Mouse (Mus musculus) megakaryocyte, adult 5-6 weeks (primary cell): ENCODE measurements around the gene Mex3a. TPM values are rescaled to one million over a fixed set of nuclear protein-coding genes. Genes with fewer than 3 reads are reported as not detected.

Source experiments
- ATAC-seq: 2 replicates; pipeline ENCODE4 v1.8.0; 2016; ENCODE audit warnings: mild to moderate bottlenecking, inconsistent platforms; ENCODE audit not compliant: poor library complexity, severe bottlenecking
- total RNA-seq, 2 experiments: library from RNA; stranded (forward) in 1 of 2; stranded (reverse) in 1 of 2; fragments of 153-499, 151-499 nt in 1 of 2; fragments of 221-1000, 200-1000 nt in 1 of 2; gene quantifications; 2 replicates each; pipeline versions ENCODE4 v1.2.3 to v1.2.4; 2015 to 2017

Gene Mex3a
- total RNA-seq, 2 experiments from 2014 or later = 0.04 to 0.18 TPM

DNA sequence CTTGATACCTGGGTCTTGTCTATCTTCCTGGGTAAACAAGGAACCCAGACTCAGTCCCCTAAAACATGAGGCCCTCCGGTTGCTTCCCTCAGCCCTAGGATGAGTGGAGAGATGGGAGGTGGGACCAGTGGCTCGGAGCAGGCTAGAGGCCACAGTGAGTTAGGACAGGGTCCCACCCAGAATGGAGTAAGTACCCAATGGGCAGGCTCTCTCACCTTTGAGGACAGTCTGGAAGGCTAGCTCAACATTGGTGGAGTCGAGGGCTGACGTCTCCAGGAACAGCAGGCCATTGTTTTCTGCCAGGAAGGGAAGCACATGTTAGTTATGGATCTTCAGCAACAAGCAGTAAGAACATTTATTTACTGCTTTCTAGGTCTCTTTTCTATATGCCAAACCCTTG, 10.3 kb downstream of the Mex3a start:
- no peak for ATAC-seq

DNA sequence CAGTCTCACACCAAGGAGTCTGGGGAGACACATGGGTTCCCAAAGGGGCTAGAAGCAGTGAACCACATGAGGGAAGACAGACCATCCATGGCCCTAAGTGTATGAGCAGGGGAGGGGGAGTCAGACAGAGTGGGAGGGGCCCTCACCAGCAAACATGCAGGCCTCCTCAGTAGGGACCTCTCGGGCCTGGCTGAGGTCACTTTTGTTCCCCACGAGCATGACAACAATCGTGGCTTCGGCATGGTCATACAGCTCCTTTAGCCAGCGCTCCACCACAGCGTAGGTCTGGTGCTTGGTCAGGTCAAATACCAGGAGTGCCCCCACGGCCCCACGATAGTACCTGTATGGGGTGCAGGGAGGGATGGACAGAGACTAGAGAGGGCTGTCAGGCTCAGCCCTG, 11.0 kb downstream of the Mex3a start:
- no peak for ATAC-seq

- no peak for ATAC-seq
These were observed 11.6 kb downstream of the Mex3a start for GRCm38 (mm10) chr3:88543651-88544410.

- ATAC-seq = no peak
These were observed 12.3 kb downstream of the Mex3a start for GRCm38 (mm10) chr3:88544514-88544913.

GRCm38 (mm10) chr3:88544955-88545591, 12.9 kb downstream of the Mex3a start:
- ATAC-seq = peak; percentile 74

- no peak for ATAC-seq
These were observed 14.7 kb downstream of the Mex3a start for GRCm38 (mm10) chr3:88546674-88547418.

DNA sequence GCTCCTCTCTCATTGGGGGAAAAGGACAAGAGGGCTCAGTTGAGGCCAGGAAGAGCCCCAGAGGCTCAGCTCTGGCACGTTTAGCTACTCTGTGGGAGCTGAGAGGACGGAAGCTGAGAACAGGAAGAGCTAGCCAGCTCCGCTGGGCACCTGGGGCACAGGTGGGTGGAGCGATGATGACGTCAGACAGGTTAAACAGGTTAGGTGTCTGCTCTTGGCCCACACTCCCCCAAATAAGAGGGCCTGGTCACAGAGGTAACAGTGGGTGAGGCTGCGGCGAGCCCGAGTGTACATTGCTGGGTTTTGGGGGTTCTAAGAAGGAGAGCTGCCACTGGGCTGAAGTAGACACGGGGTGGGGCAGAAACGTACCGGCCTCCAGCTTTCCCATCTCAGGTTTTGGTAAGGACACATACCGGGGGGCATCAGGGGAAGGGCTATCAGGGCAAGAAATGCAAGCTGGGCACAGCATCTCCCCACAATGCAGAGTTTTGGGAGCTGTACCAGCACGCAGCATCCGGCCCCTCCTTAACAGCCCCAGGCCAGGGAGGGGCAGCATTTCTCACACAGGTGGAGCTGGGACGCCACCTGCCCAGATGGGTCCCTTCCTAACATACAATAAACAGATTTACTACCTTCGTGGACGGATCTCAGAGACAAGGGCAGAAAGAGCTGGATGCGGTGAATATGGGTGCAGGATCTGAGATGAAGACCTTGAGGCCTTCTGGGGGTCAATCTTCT, 16.2 kb downstream of the Mex3a start, which contains the start of gene Rab25:
TSS of gene Rab25 (minus strand) at position 121 of the 738 bp plus-strand sequence.
- no peak for ATAC-seq

DNA sequence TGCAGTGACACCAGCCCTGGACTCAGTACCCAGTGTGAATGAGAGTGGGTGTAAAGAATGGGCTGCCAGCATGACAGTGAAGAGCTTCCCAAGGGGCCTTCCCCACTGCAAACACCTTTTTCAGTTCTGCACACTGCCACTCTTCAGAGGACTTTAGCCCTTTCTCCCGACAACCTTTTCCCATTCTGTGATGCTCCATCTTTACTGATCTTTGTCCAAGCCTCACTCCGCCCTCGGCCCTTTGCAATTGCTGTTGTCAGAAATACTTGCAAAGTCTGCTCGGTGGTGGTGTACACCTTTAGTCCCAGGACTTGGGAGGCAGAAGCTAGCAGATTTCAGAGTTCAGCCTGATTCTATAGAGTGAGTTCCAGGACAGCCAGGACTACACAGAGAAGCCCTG, 19.4 kb downstream of the Mex3a start:
- no peak for ATAC-seq

DNA sequence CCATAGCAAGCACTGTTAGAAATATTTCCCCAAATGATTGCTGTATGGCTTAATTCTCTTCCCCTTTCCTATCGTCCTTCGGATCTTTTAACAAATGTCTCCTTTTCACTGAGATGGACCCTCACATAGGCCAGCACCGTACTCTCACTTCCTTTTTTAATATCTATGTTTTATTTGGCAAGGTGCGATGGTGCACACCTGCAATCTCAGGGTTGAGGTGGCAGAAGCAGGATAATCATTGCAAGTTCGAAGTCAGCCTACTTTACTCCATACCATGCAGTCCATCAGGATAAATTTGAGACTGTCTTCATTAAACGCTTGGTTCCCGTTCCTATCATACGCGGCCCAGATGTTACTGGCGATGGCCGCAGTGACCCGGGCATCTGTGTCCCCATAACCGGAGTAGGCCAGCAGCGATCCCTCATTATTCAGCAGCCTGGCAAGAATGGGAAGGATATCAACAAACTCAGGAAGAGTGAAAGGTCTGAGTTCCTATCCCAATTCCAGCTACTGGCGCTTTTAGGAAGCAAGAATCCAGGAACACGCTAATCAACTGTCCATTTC, 20.0 kb downstream of the Mex3a start:
- no peak for ATAC-seq

DNA sequence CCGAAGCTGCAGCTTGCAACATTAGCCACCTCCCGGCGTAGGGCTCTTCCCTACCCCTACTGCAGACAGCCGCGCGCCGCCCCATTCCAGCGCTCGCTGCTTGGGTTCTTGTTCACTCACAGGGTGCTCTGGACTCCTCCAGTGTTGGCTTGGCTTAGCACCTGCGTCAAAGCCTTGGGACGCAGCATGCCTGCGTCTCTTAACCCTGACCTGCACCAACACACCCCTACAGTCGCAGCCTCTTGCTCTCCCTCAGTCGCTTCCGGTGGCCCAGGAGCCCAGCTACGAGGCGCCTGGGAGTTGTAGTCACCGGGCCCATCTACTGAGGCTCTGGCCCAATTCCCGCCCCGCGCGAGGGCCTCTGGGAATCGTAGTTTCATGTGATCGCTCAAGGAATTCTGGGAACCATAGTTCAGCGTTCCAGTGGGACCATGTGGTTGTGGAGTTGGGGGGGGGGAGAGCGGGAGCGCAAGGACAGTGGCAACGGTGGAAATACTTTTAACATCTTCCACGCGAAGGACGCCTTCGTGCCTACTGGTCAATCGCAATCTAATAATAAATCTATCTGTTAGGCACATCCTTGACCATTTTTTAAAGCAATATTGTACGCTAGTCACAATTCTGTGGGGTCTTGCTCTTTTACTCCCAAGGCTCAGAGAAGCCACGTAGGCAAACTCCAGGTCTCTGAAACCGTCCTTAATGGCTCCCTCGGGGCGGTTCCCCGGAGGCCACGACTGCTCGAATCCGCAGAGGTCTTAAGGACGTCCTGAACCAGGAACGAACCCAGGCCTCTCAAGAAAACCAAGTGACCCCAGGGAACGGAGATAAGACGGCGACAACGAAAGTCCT, 20.7 kb downstream of the Mex3a start, which contains the start of gene Lamtor2:
TSS of gene Lamtor2 (minus strand) at position 399 of the 849 bp plus-strand sequence.
- ATAC-seq = peak; percentile 90

- peak; percentile 80 for ATAC-seq
These were observed 21.3 kb downstream of the Mex3a start, which contains the start of gene Ubqln4 for GRCm38 (mm10) chr3:88553525-88553879. Gene Ubqln4 (plus strand): TSS chr3:88553758.

GRCm38 (mm10) chr3:88553880-88554586, 21.8 kb downstream of the Mex3a start:
- ATAC-seq = peak; percentile 10; the same call in 1 of the 2 replicates

DNA sequence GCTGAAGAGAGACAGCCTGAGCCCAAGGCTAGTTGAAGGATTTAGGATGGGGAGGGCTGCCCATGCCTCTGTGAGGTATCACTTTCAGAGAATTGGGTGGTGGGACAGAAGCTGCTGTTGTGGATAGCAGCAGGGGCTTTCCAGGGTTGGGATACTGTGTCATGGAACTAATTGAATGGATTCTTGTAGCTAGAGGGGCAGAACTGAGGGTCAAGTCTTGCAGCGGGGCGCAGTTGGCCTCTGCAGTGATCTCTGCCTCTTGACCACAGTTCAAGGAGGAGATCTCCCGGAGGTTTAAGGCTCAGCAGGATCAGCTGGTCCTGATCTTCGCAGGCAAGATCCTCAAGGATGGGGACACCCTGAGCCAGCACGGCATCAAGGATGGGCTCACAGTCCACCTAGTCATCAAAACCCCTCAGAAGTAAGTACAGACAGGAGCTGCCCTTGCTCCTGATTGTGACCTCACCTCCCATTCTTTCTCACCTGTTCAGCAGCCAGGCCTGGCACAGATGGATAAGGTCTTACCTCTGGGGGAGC, 22.9 kb downstream of the Mex3a start:
- ATAC-seq = no peak

- no peak for ATAC-seq
These were observed 23.5 kb downstream of the Mex3a start for GRCm38 (mm10) chr3:88555731-88556130.

DNA sequence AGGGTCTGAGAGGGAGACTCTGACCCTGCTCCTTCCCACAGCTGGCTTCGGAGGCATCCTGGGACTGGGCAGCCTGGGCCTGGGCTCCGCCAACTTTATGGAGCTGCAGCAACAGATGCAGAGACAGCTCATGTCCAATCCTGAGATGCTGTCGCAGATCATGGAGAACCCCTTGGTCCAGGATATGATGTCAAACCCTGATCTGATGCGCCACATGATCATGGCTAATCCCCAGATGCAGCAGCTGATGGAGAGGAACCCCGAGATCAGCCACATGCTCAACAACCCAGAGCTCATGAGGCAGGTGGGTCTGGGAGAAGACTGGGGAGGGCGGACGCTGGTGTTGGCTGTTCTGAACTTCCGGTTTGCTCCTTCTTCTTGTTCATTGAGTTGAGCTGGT, 24.4 kb downstream of the Mex3a start:
- no peak for ATAC-seq

DNA sequence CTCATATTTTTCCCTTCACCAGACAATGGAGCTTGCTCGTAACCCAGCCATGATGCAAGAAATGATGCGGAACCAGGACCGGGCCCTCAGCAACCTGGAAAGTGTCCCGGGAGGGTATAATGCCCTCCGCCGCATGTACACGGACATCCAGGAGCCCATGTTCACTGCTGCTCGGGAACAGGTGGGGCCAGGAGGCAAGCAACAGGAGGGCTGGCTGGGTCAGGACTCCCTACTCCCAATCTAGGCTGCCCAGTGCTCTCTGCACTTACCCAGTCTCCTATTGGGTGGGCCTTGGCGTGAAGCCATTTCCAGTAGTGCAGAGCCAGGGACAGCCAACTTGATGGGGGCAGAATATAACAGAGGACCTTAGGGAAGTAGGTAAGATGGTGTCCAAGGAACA, 27.4 kb downstream of the Mex3a start:
- no peak for ATAC-seq

DNA sequence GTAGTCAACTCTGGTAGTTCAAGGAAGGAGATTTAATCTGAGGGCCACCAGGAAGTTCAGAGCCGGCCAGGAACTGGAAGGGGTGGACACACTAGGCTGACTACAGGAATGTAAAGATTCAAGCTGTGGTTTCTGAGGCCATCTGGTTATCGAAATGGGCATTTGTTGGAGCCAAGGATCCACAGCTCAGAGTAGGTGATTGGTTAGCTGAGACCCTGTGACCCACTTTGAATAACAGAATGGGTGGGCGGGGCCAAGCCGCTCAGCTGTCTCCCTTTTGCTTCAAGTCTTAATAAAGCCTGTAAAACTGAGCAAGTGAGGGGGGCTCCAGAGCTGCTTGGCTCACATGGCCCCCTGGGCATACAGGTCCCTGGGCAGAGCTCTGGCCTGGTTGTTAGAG, 29.8 kb downstream of the Mex3a start:
- no peak for ATAC-seq

- ATAC-seq = no peak
These were observed 31.2 kb downstream of the Mex3a start for GRCm38 (mm10) chr3:88563442-88563841.

- no peak for ATAC-seq
These were observed 31.8 kb downstream of the Mex3a start for GRCm38 (mm10) chr3:88563966-88564365.
